Mouse (Mus musculus) right cerebral cortex, postnatal 25 days (tissue): ENCODE measurements around the gene Pex26.

Experiments
- DNase-seq: peaks from one replicate; pipeline ENCODE4 v3.0.0; 2022

The Pex26 gene

GRCm38 (mm10) chr6:121245127-121246036, 61.9 kb downstream of the Pex26 start, which contains the start of gene Usp18:
Gene Usp18, plus strand, starts transcription at chr6:121245906.
- DNase-seq, result peak; percentile 64

- no peak for DNase-seq
These were observed 62.5 kb downstream of the Pex26 start for GRCm38 (mm10) chr6:121246037-121246361.
